ENCODE assay signal across 30 mouse cellular contexts in the genomic region with DNA sequence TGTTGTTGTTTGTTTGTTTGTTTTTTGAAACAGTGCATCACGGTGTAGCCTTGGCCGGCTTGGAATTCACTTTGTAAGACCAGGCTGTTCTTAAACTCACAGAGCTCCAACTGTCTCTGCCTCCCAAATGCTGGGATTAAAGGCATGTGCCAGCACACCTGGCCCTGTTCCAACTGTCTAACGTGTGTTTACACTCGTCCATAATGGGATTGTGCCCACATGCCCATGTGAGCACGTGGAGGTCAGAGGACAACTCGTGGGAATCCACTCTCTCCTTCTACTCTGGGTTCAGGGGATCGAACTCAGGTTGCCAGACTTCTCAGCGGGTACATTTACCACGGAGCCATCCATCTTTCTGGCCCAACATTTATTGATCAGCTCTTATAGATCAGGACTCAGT. TPM values are rescaled to one million over a fixed set of nuclear protein-coding genes. Genes with fewer than 3 reads are reported as not detected.
"Had no signal": no experiment of that assay in that cellular context is flagged by ENCODE, and none has a peak within 500 bp of the region (broad histone marks: within the 10 kb centered on the region; RNA-seq: fewer than 3 reads in every experiment).

No protein-coding gene starts in this region.

- ATAC-seq: forebrain, embryonic 13.5 days; forebrain, embryonic 14.5 days; forebrain, embryonic 15.5 days; forebrain, embryonic 16.5 days; forebrain, postnatal 0 days had no signal

- DNase-seq: cerebellum, adult 2 months; cerebellum, adult 8-10 months; cerebellum, adult 9-10 months; cerebellum, adult 9-11 months; cerebellum, postnatal 10 days; cerebellum, postnatal 14 days; cerebellum, postnatal 25 days; cerebellum, postnatal 36 days; embryo, embryonic 11 days; forebrain, postnatal 0 days; gastrocnemius, postnatal 10 days; gastrocnemius, postnatal 14 days; gastrocnemius, postnatal 25 days; gastrocnemius, postnatal 36 days; heart, adult 18-20 months; heart, adult 2 months had no signal

- H3K27ac ChIP-seq: embryonic facial prominence, embryonic 10.5 days; embryonic facial prominence, embryonic 12.5 days; embryonic facial prominence, embryonic 13.5 days; embryonic facial prominence, embryonic 15.5 days; forebrain, embryonic 10.5 days; forebrain, embryonic 12.5 days; forebrain, embryonic 13.5 days; forebrain, embryonic 15.5 days; gastrocnemius, adult 2 months; heart, adult 2 months had no signal

- H3K9ac ChIP-seq: embryonic facial prominence, embryonic 12.5 days; embryonic facial prominence, embryonic 13.5 days; embryonic facial prominence, embryonic 15.5 days; forebrain, embryonic 12.5 days; forebrain, embryonic 13.5 days; forebrain, embryonic 15.5 days; forebrain, postnatal 0 days had no signal

- H3K4me2 ChIP-seq: embryonic facial prominence, embryonic 12.5 days; embryonic facial prominence, embryonic 13.5 days; embryonic facial prominence, embryonic 15.5 days; forebrain, embryonic 12.5 days; forebrain, embryonic 13.5 days; forebrain, embryonic 15.5 days had no signal

- H3K4me1 ChIP-seq: embryonic facial prominence, embryonic 12.5 days; embryonic facial prominence, embryonic 13.5 days; embryonic facial prominence, embryonic 15.5 days; forebrain, embryonic 12.5 days; forebrain, embryonic 13.5 days; forebrain, embryonic 15.5 days had no signal

- H3K36me3 ChIP-seq: embryonic facial prominence, embryonic 10.5 days; embryonic facial prominence, embryonic 12.5 days; embryonic facial prominence, embryonic 13.5 days; embryonic facial prominence, embryonic 15.5 days; forebrain, embryonic 10.5 days; forebrain, embryonic 12.5 days; forebrain, embryonic 15.5 days had no signal

- H3K4me3 ChIP-seq: embryonic facial prominence, embryonic 10.5 days; embryonic facial prominence, embryonic 12.5 days; embryonic facial prominence, embryonic 13.5 days; embryonic facial prominence, embryonic 15.5 days; erythroblast, embryonic 14.5 days; forebrain, embryonic 10.5 days; forebrain, embryonic 12.5 days; forebrain, embryonic 13.5 days; forebrain, embryonic 15.5 days; gastrocnemius, adult 2 months; heart, adult 2 months had no signal

- H3K27me3 ChIP-seq: embryonic facial prominence, embryonic 12.5 days; embryonic facial prominence, embryonic 13.5 days; embryonic facial prominence, embryonic 15.5 days; forebrain, embryonic 13.5 days; forebrain, embryonic 15.5 days had no signal

- H3K9me3 ChIP-seq: embryonic facial prominence, embryonic 10.5 days; embryonic facial prominence, embryonic 12.5 days; embryonic facial prominence, embryonic 13.5 days; embryonic facial prominence, embryonic 15.5 days; forebrain, embryonic 10.5 days; forebrain, embryonic 12.5 days; forebrain, embryonic 13.5 days; forebrain, embryonic 15.5 days had no signal

RNA-seq across cellular contexts. Expression of gene Phospho1, which starts 8.9 kb away (rescaled TPM):
- polyA plus RNA-seq: embryonic facial prominence, embryonic 10.5 days; embryonic facial prominence, embryonic 11.5 days; embryonic facial prominence, embryonic 12.5 days; forebrain, embryonic 10.5 days; forebrain, embryonic 11.5 days; forebrain, embryonic 12.5 days; forebrain, embryonic 13.5 days; forebrain, embryonic 14.5 days; forebrain, embryonic 15.5 days; forebrain, embryonic 16.5 days; forebrain, postnatal 0 days had no signal
